Mouse (Mus musculus) bone marrow macrophage, adult 2 months (primary cell): Measurements from ENCODE around the gene Erc1.

Experiments
- CTCF ChIP-seq: IDR thresholded peaks from 2 replicates; pipeline ENCODE4 v1.5.1; 2012; ENCODE audit warnings: low read depth, mild to moderate bottlenecking, low read length, moderate library complexity
- POLR2A ChIP-seq: IDR thresholded peaks from 2 replicates; pipeline ENCODE4 v1.6.1; 2012; ENCODE audit warnings: mild to moderate bottlenecking, low read depth, low read length, borderline replicate concordance

DNA sequence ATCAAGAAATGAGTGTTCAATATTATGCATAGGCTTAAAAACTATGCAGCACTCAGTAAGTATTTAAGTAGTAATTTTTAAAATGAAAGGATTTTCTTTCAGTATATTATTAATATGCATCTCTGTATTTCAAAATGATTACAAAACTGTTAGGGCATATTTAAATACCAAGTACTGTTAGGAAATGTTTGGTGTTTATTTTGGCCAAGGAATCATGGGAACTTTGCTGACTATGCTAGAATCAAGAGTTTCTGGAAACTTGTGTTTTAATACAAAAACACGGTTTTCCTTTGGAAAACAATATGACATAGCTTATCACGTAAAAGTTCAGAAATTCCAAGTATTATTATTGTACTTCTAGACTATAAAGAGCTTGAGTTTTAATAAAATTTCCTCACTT is 167.2 kb downstream of the Erc1 start:
- no peak for TF ChIP-seq CTCF
- TF ChIP-seq POLR2A = no peak
